Mouse (Mus musculus) small intestine, adult 2 months (tissue): ENCODE data around the gene Pgd.

Experiments used
- CTCF ChIP-seq: fragments of 200-500 bp; IDR thresholded peaks from 2 replicates; pipeline ENCODE4 v1.5.1; 2012; ENCODE audit warnings: low read depth, mild to moderate bottlenecking, control low read depth, inconsistent platforms, low read length, moderate library complexity, mixed read lengths; ENCODE audit not compliant: insufficient replicate concordance, insufficient read length; ENCODE audit errors: extremely low read depth
- POLR2A ChIP-seq: fragments of 200-500 bp; IDR thresholded peaks from 2 replicates; pipeline ENCODE4 v1.6.1; 2012; ENCODE audit warnings: low read depth, mild to moderate bottlenecking, control low read depth, inconsistent platforms, low read length, moderate library complexity

- TF ChIP-seq CTCF, result peak; percentile 56; the same call in 1 of the 2 replicates
- no peak for TF ChIP-seq POLR2A
These were observed 16.2 kb upstream of the Pgd start for GRCm38 (mm10) chr4:149182755-149183154.
